Mouse (Mus musculus) testis, adult 10 weeks (tissue): ENCODE data around the gene Heatr9. TPM values are rescaled to one million over a fixed set of nuclear protein-coding genes. Genes with fewer than 3 reads are reported as not detected.

ENCODE experiments used
- polyA plus RNA-seq: library from polyadenylated mRNA; stranded (reverse); fragments of 350-450 nt; fragmentation: Illumina TruSeq; extraction: RNeasy Lipid Tissue Mini Kit (QIAGEN cat#74804); gene quantifications from one replicate; pipeline ENCODE4 v1.2.3, GENCODE M21; 2014; ENCODE audit warnings: low read depth, low replicate concordance

The Heatr9 gene
- polyA plus RNA-seq = 30.0 TPM

DNA sequence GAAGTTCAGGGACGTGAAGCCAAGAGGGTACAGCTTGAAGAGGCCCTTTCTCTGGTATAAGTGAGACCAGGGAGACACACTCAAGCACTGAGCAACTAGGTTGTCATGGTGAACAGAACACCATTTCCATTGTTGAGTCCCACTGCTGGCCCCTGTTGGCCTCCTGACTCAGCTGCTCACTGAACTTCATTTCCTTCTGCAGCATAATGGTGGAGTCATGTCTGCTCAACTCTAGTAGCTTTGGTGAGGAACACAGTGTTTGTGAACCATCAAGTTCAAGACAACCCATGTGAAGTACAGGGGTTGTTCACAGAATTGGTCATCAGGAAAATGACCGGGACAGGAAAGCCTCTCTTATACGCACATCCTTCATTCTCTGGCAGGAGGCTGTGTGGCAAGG, at the start of gene Heatr9:
TSS of gene Heatr9 (minus strand) at position 101 of the 400 bp plus-strand sequence.

DNA sequence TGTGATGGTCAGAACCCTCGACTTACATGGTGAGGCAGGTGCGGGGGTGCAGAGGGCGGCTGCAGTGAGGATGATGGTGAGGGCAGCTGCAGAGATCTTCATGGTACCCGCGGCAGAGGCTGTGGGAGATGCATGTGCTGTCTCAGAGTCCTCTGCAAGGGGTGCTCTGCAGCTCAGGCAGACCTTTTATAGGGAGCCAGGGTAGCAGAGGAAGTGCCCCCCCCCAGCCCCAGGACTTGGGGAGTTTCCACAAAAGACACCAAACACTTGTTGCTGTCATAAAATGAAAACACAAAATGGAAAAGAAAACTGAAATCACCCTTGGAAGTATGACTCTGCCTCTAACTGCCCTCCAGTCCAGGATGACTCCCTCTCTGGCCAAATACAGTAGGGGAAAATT, 8.4 kb upstream of the Heatr9 start, which contains the start of gene Ccl5:
TSS of gene Ccl5 (minus strand) at position 159 of the 400 bp plus-strand sequence.

DNA sequence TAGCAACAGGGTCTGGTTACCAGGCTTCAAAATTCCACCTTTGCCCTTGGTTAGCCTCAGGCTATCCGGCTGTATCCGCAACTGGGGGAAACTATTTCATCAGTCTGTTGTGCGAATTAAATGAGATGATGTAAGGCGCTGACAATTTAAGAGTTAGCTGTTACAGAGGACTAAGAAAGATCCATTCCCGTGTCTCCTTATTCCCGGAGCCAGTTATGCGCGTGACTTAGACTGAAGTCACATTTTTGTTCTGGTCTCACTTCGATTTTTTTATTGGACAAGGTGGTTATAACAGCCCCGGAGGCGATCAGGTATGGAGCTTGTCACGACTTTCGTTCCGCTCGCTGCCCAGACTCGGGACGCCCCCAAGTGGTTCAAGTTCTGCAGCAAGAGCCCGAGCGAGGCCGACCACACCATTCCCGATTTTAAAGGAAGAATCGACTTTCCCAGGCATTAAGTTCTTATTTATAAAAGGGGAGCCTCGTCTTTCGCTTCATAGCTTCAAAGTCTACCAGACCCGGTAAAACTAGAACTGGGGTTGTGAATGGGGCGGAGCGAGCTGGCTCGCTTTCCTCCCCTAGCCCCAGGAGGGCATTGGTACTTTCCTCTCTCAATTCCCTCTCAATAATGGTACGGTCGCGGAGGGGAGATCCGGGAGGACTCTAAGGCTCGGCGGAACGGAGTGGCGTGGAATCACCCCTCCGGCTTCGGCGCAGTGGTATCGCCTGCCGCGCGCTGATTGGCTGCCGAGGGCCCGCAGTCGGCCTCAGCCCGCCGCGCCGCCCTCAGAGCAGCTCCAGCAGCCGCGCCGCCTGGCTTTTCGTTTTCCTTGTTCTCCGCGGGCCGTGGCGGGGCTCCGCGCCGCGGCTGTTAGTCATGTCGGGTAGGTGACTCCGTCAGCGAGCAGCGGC, 49.4 kb downstream of the Heatr9 start, which contains the start of gene Taf15:
TSS of gene Taf15 (plus strand) at position 763 of the 911 bp plus-strand sequence.

DNA sequence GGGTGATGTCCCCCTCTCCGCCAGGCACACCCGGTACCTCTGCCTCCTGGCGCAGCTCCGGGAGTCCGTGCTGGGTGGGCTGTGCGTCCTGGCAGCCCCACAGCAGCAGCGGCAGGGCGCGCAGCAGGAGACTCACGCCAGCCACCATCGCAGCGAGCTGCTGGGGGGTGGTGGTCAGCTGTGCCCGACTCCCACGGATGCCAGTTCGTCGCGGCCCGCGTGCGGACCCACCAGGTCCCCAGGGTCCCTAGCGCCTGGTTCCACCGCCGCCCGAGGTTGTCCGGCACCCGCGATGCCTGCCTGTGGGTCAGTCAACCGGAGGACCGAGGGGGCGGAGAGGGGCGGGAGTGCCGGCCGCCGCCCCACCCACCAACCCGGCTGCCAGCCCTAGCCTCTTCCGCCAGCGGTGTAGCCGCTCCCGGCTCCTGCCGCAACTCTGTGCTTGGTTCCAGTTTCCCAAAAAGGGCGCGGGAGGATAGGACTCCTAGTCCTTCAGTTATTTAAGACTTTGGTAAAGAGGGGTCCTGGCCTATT, 59.2 kb downstream of the Heatr9 start, which contains the start of gene Mmp28:
TSS of gene Mmp28 (minus strand) at position 361 of the 534 bp plus-strand sequence.

Other genes with a start within 250 kb of the Heatr9 start
- 0.10 TPM for gene Slfn14, start 235.4 kb downstream of the Heatr9 start, polyA plus RNA-seq
- gene Ap2b1, start 223.2 kb downstream of the Heatr9 start, polyA plus RNA-seq = 450 TPM
- 51.5 TPM for gene Pex12, start 219.6 kb downstream of the Heatr9 start, polyA plus RNA-seq
- 0.08 TPM for gene Rasl10b, start 113.0 kb downstream of the Heatr9 start, polyA plus RNA-seq
- not detected for gene Gas2l2, start 92.7 kb downstream of the Heatr9 start, polyA plus RNA-seq
- gene 1700020L24Rik, start 84.5 kb downstream of the Heatr9 start, polyA plus RNA-seq = 3.0 TPM
- gene Mmp28, start 59.1 kb downstream of the Heatr9 start, polyA plus RNA-seq = 0.18 TPM
- 156 TPM for gene Taf15, start 49.1 kb downstream of the Heatr9 start, polyA plus RNA-seq
- 0.52 TPM for gene Ccl5, start 8.3 kb upstream of the Heatr9 start, polyA plus RNA-seq
- 0.24 TPM for gene Ccl9, start 56.5 kb upstream of the Heatr9 start, polyA plus RNA-seq
- 0.76 TPM for gene Ccl6, start 70.9 kb upstream of the Heatr9 start, polyA plus RNA-seq
- gene Rpl9-ps1, start 123.4 kb upstream of the Heatr9 start, polyA plus RNA-seq = not detected
- not detected for gene Ccl3, start 127.2 kb upstream of the Heatr9 start, polyA plus RNA-seq
- not detected for gene Ccl4, start 140.4 kb upstream of the Heatr9 start, polyA plus RNA-seq
- 9.5 TPM for gene Wfdc17, start 181.8 kb upstream of the Heatr9 start, polyA plus RNA-seq
- 0.62 TPM for gene Wfdc18, start 186.8 kb upstream of the Heatr9 start, polyA plus RNA-seq
- gene Wfdc21, start 224.8 kb upstream of the Heatr9 start, polyA plus RNA-seq = not detected
- 2.6 TPM for gene Heatr6, start 231.5 kb upstream of the Heatr9 start, polyA plus RNA-seq